Mouse (Mus musculus): ENCODE measurements around the gene Tmx4.

Gene Tmx4

DNA sequence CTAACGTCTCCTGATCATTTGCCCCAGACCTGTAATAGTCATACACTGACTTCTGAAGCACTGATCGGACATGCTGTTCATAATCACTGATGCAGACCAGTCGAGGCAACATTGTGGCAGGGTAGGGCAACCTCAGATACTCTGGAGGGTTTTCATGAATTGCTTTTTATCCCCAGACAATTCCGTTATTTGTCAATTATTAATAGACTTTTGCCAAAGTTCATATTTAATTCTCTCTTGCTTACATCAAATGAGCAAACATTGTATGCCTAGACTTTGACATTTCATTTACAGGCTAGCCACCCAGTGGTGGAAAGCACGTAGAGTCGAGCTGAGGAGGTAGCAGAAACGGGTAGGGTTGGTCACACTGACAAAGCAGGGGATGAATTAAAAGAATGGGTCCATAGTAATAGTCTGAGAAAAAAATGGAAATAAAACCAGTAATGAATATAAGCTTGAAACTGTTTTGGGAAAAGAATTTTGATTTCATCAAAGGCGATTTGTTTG is 89.7 kb downstream of the Tmx4 start, which contains the start of gene Hao1:
TSS of gene Hao1 (minus strand) at position 148 of the 507 bp plus-strand sequence.
- no peak for DNase-seq (ENCODE audit: low spot score)

GRCm38 (mm10) chr2:134552358-134552757 is 91.6 kb downstream of the Tmx4 start:
- no peak for DNase-seq (ENCODE audit: low spot score)

DNA sequence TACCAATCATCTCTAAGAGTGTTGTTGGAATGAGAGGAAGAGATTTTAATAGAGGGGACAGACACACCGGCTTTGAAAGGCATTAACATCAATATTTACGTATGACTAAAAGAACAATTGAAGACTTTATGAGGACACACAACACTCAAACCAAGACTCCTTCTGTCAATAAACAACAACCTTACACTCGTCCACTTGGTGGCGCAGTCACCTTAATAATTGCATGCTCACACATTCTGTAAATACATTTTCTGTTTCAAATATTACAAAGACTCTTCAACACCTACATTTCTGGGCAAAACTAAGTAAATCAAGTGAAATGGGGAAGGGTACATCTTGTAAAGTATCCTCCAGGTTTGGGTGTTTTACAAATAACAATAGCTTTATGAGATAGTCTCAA is 94.2 kb downstream of the Tmx4 start:
- no peak for DNase-seq (ENCODE audit: low spot score)

DNA sequence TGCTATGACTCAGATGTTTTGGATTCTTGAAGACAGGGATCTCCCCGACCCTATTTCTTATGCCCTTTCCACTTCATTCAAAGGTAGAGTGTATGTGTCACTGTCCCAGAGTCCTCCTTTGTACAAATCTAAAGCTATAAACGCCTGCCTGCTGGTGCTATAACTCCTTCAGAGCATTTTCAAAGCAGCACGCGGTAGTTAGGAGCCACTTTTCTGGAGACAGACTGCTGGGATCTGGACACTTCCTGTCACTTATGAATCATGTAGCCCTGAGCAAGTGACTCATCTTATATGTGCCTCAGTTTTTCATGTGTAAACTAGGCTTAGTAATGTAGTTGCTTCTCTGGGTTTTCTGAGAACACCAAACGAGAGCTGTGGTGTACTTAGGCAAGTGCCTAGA is 98.8 kb downstream of the Tmx4 start:
- DNase-seq (ENCODE audit: low spot score) = no peak

- DNase-seq (ENCODE audit: low spot score) = no peak
Observed at GRCm38 (mm10) chr2:134544321-134545065, 99.5 kb downstream of the Tmx4 start.

Data from testis, postnatal 14 days (tissue).